Mouse (Mus musculus) lung, adult 2 months (tissue): ENCODE measurements around the gene Umodl1. TPM values are rescaled to one million over a fixed set of nuclear protein-coding genes. Genes with fewer than 3 reads are reported as not detected.

ENCODE experiments used
- DNase-seq: peaks from one replicate; pipeline ENCODE4 v3.0.0; 2022
- H3K4me1 ChIP-seq: fragments of 200-500 bp; 2 replicates; pipeline ENCODE4 v1.6.1; 2011; ENCODE audit warnings: low read length; ENCODE audit not compliant: control insufficient read depth, insufficient read depth
- H3K4me3 ChIP-seq: fragments of 200-500 bp; replicated peaks from 2 replicates; pipeline ENCODE3; 2011; ENCODE audit warnings: low read depth, mild to moderate bottlenecking, control low read depth, low read length; ENCODE audit errors: extremely low read depth
- CTCF ChIP-seq: fragments of 200-500 bp; IDR thresholded peaks from 2 replicates; pipeline ENCODE4 v1.5.1; 2011; ENCODE audit warnings: mild to moderate bottlenecking, low read length, control low read depth; ENCODE audit not compliant: insufficient read depth
- POLR2A ChIP-seq: fragments of 200-500 bp; IDR thresholded peaks from 2 replicates; pipeline ENCODE4 v1.6.1; 2011; ENCODE audit warnings: low read depth, mild to moderate bottlenecking, control low read depth, low read length, borderline replicate concordance; ENCODE audit errors: extremely low read depth
- WGBS: fragments of 180-500 bp; shearing (Covaris S2); methylation state at CpG from one replicate; pipeline ENCODE4 v1.1.7; 2018; 5-methylcytosine and 5-hydroxymethylcytosine counted together
- polyA plus RNA-seq: library from polyadenylated mRNA; depleted of rRNA; stranded (reverse); fragments of >200 nt; gene quantifications from 2 replicates; pipeline ENCODE4 v1.2.3, GENCODE M21; 2012; rRNA removed

The Umodl1 gene
- polyA plus RNA-seq = 0.02 TPM in 1 of 2 replicates, not detected in the other

GRCm38 (mm10) chr17:30954340-30954739 lies at the start of gene Umodl1:
TSS of gene Umodl1 (plus strand) at chr17:30954640.
- TF ChIP-seq CTCF = no peak
- no peak for TF ChIP-seq POLR2A
- Histone ChIP-seq H3K4me3 (no peak within 1 kb of the TSS), H3K4me1 (no peaks in the 10 kb centered on the region; the same call in 1 of the 2 replicates)
- no peak for DNase-seq
- WGBS = 63% methylated on average over 10 of the region's 10 CpGs

- 29% methylated on average over 4 of the region's 4 CpGs for WGBS
- Histone ChIP-seq H3K4me1 (no peaks in the 10 kb centered on the region), H3K4me3 (no peak overlapping the region)
- TF ChIP-seq CTCF = no peak
- no peak for TF ChIP-seq POLR2A
- no peak for DNase-seq
These were observed 46.9 kb upstream of the Umodl1 start for GRCm38 (mm10) chr17:30907577-30907976.

- DNase-seq = no peak
- Histone ChIP-seq H3K4me1 (no peaks in the 10 kb centered on the region), H3K4me3 (no peak overlapping the region)
- 57% methylated on average over 27 of the region's 27 CpGs for WGBS
- TF ChIP-seq CTCF = no peak
- TF ChIP-seq POLR2A = no peak
These were observed 43.3 kb upstream of the Umodl1 start for GRCm38 (mm10) chr17:30910866-30911731.

GRCm38 (mm10) chr17:30911732-30912088 lies 42.7 kb upstream of the Umodl1 start:
- Histone ChIP-seq H3K4me3 (no peak overlapping the region), H3K4me1 (no peaks in the 10 kb centered on the region)
- no peak for TF ChIP-seq POLR2A
- TF ChIP-seq CTCF = no peak
- no peak for DNase-seq
- WGBS = 58% methylated on average over 8 of the region's 8 CpGs

GRCm38 (mm10) chr17:30912536-30912935 lies 41.9 kb upstream of the Umodl1 start:
- 68% methylated on average over 5 of the region's 5 CpGs for WGBS
- TF ChIP-seq POLR2A (no peak), CTCF (no peak)
- no peaks in the 10 kb centered on the region for H3K4me1 ChIP-seq
- H3K4me3 ChIP-seq = no peak overlapping the region
- DNase-seq = no peak

GRCm38 (mm10) chr17:30914264-30914663 lies 40.2 kb upstream of the Umodl1 start:
- H3K4me3 ChIP-seq = no peak overlapping the region
- no peaks in the 10 kb centered on the region for H3K4me1 ChIP-seq
- no peak for DNase-seq
- no peak for TF ChIP-seq POLR2A
- TF ChIP-seq CTCF = no peak

GRCm38 (mm10) chr17:30923566-30923965 lies 30.9 kb upstream of the Umodl1 start:
- H3K4me3 ChIP-seq = no peak overlapping the region
- WGBS = 42% methylated on average over 4 of the region's 4 CpGs
- TF ChIP-seq POLR2A (no peak), CTCF (no peak)
- DNase-seq = no peak
- no peaks in the 10 kb centered on the region for H3K4me1 ChIP-seq

- WGBS = 80% methylated on average over 7 of the region's 7 CpGs
- Histone ChIP-seq H3K4me1 (no peaks in the 10 kb centered on the region), H3K4me3 (no peak overlapping the region)
- no peak for DNase-seq
- TF ChIP-seq CTCF = no peak
- TF ChIP-seq POLR2A = no peak
These were observed 23.6 kb upstream of the Umodl1 start for GRCm38 (mm10) chr17:30930827-30931226.

GRCm38 (mm10) chr17:30932836-30933235 lies 21.6 kb upstream of the Umodl1 start:
- Histone ChIP-seq H3K4me1 (no peaks in the 10 kb centered on the region), H3K4me3 (no peak overlapping the region)
- no peak for DNase-seq
- TF ChIP-seq POLR2A (no peak), CTCF (no peak)
- WGBS = 78% methylated on average over 5 of the region's 5 CpGs

- no peaks in the 10 kb centered on the region for H3K4me1 ChIP-seq
- H3K4me3 ChIP-seq = no peak overlapping the region
- WGBS = 65% methylated on average over 5 of the region's 5 CpGs
- TF ChIP-seq POLR2A (no peak), CTCF (no peak)
- no peak for DNase-seq
These were observed 19.1 kb upstream of the Umodl1 start for GRCm38 (mm10) chr17:30935301-30935700.
